Mouse (Mus musculus): ENCODE results near the gene Cenpl. TPM values are rescaled to one million over a fixed set of nuclear protein-coding genes. Genes with fewer than 3 reads are reported as not detected.

Cenpl gene
- polyA plus RNA-seq, 1 experiment, result 1.2 TPM

- no peak for DNase-seq (ENCODE audit: low read depth)
These were observed 29.1 kb upstream of the Cenpl start for GRCm38 (mm10) chr1:161041261-161042020.

GRCm38 (mm10) chr1:161046972-161047371 lies 23.5 kb upstream of the Cenpl start:
- no peak for DNase-seq (ENCODE audit: low read depth)

- no peak for DNase-seq (ENCODE audit: low read depth)
These were observed 13.3 kb upstream of the Cenpl start for GRCm38 (mm10) chr1:161057164-161057563.

- no peak for DNase-seq (ENCODE audit: low read depth)
These were observed 7.2 kb upstream of the Cenpl start for GRCm38 (mm10) chr1:161063351-161063750.

GRCm38 (mm10) chr1:161071272-161071620 lies 733 bp downstream of the Cenpl start:
- no peak for DNase-seq (ENCODE audit: low read depth)

GRCm38 (mm10) chr1:161076238-161076637 lies 5.7 kb downstream of the Cenpl start:
- DNase-seq (ENCODE audit: low read depth), result no peak

- DNase-seq (ENCODE audit: low read depth), result no peak
These were observed 6.7 kb downstream of the Cenpl start for GRCm38 (mm10) chr1:161077243-161077642.

GRCm38 (mm10) chr1:161099721-161100405 lies 29.4 kb downstream of the Cenpl start:
- DNase-seq (ENCODE audit: low read depth), result no peak

GRCm38 (mm10) chr1:161103842-161104241 lies 33.3 kb downstream of the Cenpl start:
- peak; percentile 14 for DNase-seq (ENCODE audit: low read depth)

GRCm38 (mm10) chr1:161109216-161109615 lies 38.7 kb downstream of the Cenpl start:
- no peak for DNase-seq (ENCODE audit: low read depth)

- DNase-seq (ENCODE audit: low read depth), result no peak
These were observed 44.1 kb downstream of the Cenpl start for GRCm38 (mm10) chr1:161114591-161114990.

- no peak for DNase-seq (ENCODE audit: low read depth)
These were observed 52.3 kb downstream of the Cenpl start for GRCm38 (mm10) chr1:161122661-161123418.

- DNase-seq (ENCODE audit: low read depth), result no peak
These were observed 55.9 kb downstream of the Cenpl start for GRCm38 (mm10) chr1:161126461-161126860.

- DNase-seq (ENCODE audit: low read depth), result peak; percentile 69
These were observed 60.5 kb downstream of the Cenpl start, which contains the start of gene Klhl20 for GRCm38 (mm10) chr1:161130726-161131664. Klhl20 (minus strand) TSS chr1:161131511.

Other genes starting within 250 kb of the Cenpl start
- 15.7 and 15.8 TPM in 2 replicates for gene Rc3h1, start 164.3 kb upstream of the Cenpl start, polyA plus RNA-seq (2012; rRNA removed)
- 0.36 and 4.0 TPM in 2 replicates for gene Serpinc1, start 92.1 kb upstream of the Cenpl start, polyA plus RNA-seq (2012; rRNA removed)
- 2.4 and 3.0 TPM in 2 replicates for gene Zbtb37, start 35.9 kb upstream of the Cenpl start, polyA plus RNA-seq (2012; rRNA removed)
- gene Dars2, start 55 bp upstream of the Cenpl start, polyA plus RNA-seq (2012; rRNA removed), result 16.6 and 19.8 TPM in 2 replicates
- 7.8 and 9.3 TPM in 2 replicates for gene Klhl20, start 60.8 kb downstream of the Cenpl start, polyA plus RNA-seq (2012; rRNA removed)
- 0.19 and 0.48 TPM in 2 replicates for gene Ankrd45, start 72.0 kb downstream of the Cenpl start, polyA plus RNA-seq (2012; rRNA removed)
- 0.34 and 0.38 TPM in 2 replicates for gene Tex50, start 88.6 kb downstream of the Cenpl start, polyA plus RNA-seq (2012; rRNA removed)
- gene Prdx6, start 180.5 kb downstream of the Cenpl start, polyA plus RNA-seq (2012; rRNA removed), result 283 and 403 TPM in 2 replicates

All from gonadal fat pad, adult 2 months (tissue).